Mouse (Mus musculus): Measurements from ENCODE around the gene Eif4ebp2. TPM values are rescaled to one million over a fixed set of nuclear protein-coding genes. Genes with fewer than 3 reads are reported as not detected.

Eif4ebp2 gene
- polyA plus RNA-seq, 1 experiment from 2014 or later = 62.5 TPM

DNA sequence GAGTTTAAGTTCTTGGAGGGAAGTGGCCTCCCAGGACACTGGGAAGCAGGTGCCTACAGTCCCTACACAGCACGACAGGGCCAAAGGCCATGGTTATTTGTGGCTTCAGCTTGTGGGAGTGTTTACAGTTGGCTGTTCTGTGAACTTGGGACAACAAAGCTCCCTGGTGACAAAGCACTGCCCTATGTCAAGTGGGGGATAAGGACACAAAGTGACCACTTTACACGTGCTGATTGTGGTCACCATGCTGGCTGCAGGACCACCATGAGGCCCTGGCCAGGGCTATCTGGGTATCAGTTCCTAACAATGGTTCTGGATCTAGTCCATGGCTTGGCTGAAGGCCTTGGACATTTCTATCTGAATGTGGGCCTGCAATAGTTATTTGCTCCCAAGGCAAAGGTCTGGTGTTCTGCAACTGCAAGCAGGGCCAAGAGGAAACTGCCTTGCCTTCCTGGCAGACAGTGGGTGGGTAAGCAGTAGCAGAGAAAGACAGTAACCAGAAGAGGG is 26.2 kb downstream of the Eif4ebp2 start:
- H3K36me3 ChIP-seq (ENCODE audit: insufficient read depth, low read length) = peaks cover 11% of the 10 kb centered on the region; the same call in 1 of the 2 replicates

DNA sequence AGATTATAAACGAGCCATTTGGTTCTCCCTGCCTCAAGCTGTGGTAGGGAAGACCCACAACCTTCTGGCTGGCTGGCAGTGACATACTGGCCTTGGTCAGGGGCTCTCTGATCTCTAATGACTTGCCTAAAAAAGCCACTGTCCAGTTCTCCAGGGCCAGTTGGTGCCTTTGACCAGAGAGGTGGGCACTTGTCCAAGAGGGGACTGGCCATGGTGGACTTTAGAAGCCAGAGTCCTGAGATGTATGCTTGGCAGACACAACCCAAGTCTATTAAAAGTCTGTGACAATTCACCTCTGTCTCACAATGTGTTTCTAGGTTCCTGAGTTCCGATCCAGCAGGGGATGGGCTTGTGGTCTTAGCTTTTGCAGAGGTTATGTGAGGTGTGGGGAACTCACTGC is 27.4 kb downstream of the Eif4ebp2 start:
- no peak for TF ChIP-seq CTCF (IDR thresholded peaks at IDR 0.05)
- TF ChIP-seq EP300 (IDR thresholded peaks at IDR 0.05) = no peak
- no peak for ATAC-seq

More for the DNA sequence above, 26.2 kb downstream of the Eif4ebp2 start:
- Histone ChIP-seq H3K27me3 (replicated peaks; ENCODE audit: insufficient read depth, low read length) (no peaks in the 10 kb centered on the region), H3K4me2 (replicated peaks; ENCODE audit: low read depth, low read length) (no peak overlapping the region), H3K27ac (ENCODE audit: low read length) (peak overlapping the region; percentile 2; the same call in 1 of the 2 replicates), H3K9ac (replicated peaks; ENCODE audit: low read depth) (no peak overlapping the region), H3K4me1 (ENCODE audit: insufficient read depth, low read depth, low read length) (no peaks in the 10 kb centered on the region), H3K4me3 (ENCODE audit: low read depth, low read length) (no peak overlapping the region), H3K9me3 (ENCODE audit: low read length) (no peaks in the 10 kb centered on the region)
- ATAC-seq (peak; percentile 42), DNase-seq (ENCODE audit: low spot score) (no peak)
- TF ChIP-seq EP300 (IDR thresholded peaks at IDR 0.05) (no peak), CTCF (IDR thresholded peaks at IDR 0.05) (no peak)
- WGBS = 34% methylated on average over 2 of the region's 2 CpGs

DNA sequence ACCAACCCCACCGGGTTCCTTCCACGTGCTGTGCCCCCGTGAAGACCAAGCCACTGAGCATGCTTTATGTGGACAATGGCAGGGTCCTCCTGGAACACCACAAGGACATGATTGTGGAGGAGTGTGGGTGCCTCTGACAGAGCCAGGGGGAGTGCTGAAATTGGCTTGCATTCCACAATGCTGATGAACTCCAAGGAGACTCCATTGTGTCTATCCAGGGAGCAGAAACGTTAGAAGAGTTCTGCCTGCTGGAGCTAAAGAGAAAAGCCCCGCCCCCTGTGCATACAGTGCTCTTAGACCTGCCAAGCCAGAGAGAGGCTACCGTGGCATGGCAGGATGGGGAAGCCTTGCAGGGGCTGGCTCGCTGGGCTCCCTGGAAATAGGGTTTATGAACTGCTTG is 28.0 kb downstream of the Eif4ebp2 start:
- TF ChIP-seq EP300 (IDR thresholded peaks at IDR 0.05) = no peak
- no peak for TF ChIP-seq CTCF (IDR thresholded peaks at IDR 0.05)
- Histone ChIP-seq H3K4me2 (replicated peaks; ENCODE audit: low read depth, low read length) (no peak overlapping the region), H3K4me3 (ENCODE audit: low read depth, low read length) (no peak overlapping the region)

More for the DNA sequence above, 27.4 kb downstream of the Eif4ebp2 start:
- Histone ChIP-seq H3K9me3 (ENCODE audit: low read length) (no peaks in the 10 kb centered on the region), H3K4me1 (ENCODE audit: insufficient read depth, low read depth, low read length) (no peaks in the 10 kb centered on the region), H3K27me3 (replicated peaks; ENCODE audit: insufficient read depth, low read length) (no peaks in the 10 kb centered on the region), H3K27ac (ENCODE audit: low read length) (no peak overlapping the region), H3K4me2 (replicated peaks; ENCODE audit: low read depth, low read length) (no peak overlapping the region), H3K36me3 (ENCODE audit: insufficient read depth, low read length) (no peaks in the 10 kb centered on the region; the same call in 1 of the 2 replicates), H3K4me3 (ENCODE audit: low read depth, low read length) (no peak overlapping the region), H3K9ac (replicated peaks; ENCODE audit: low read depth) (no peak overlapping the region)
- 64% methylated on average over 2 of the region's 2 CpGs for WGBS
- DNase-seq (ENCODE audit: low spot score) = no peak

DNA sequence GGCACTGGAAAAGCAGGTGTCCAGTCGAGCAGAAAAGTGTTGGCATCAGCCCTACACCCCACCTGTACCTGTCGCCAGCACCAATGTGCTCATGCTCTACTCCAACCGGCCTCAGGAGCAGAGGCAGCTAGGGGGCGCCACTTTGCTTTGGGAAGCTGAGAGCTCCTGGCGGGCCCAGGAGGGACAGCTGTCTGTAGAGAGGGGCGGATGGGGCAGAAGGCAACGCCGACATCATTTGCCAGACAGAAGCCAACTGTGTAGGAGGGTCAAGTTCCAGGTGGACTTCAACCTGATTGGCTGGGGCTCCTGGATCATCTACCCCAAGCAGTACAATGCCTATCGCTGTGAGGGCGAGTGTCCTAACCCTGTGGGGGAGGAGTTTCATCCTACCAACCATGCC is 29.2 kb downstream of the Eif4ebp2 start:
- H3K36me3 ChIP-seq (ENCODE audit: insufficient read depth, low read length) = no peaks in the 10 kb centered on the region
- no peak overlapping the region for H3K27ac ChIP-seq (ENCODE audit: low read length)
- no peaks in the 10 kb centered on the region for H3K9me3 ChIP-seq (ENCODE audit: low read length)
- WGBS = 50% methylated on average over 10 of the region's 10 CpGs
- peak; percentile 40 for DNase-seq (ENCODE audit: low spot score)
- 0 out of 2 replicates have a peak, but pooled peaks cover 4% of the 10 kb centered on the region for H3K4me1 ChIP-seq (ENCODE audit: insufficient read depth, low read depth, low read length)
- H3K27me3 ChIP-seq (replicated peaks; ENCODE audit: insufficient read depth, low read length) = peaks cover 11% of the 10 kb centered on the region; the same call in 1 of the 2 replicates
- no peak for TF ChIP-seq EP300 (IDR thresholded peaks at IDR 0.05)
- TF ChIP-seq CTCF (IDR thresholded peaks at IDR 0.05) = peak; percentile 66
- 0 out of 2 replicates have a peak, but pooled peaks have one; percentile 19 for ATAC-seq
- no peak overlapping the region for H3K4me2 ChIP-seq (replicated peaks; ENCODE audit: low read depth, low read length)
- H3K4me3 ChIP-seq (ENCODE audit: low read depth, low read length) = no peak overlapping the region
- no peak overlapping the region for H3K9ac ChIP-seq (replicated peaks; ENCODE audit: low read depth)

More for the DNA sequence above, 28.0 kb downstream of the Eif4ebp2 start:
- Histone ChIP-seq H3K27ac (ENCODE audit: low read length) (no peak overlapping the region), H3K9me3 (ENCODE audit: low read length) (no peaks in the 10 kb centered on the region), H3K9ac (replicated peaks; ENCODE audit: low read depth) (no peak overlapping the region), H3K27me3 (replicated peaks; ENCODE audit: insufficient read depth, low read length) (no peaks in the 10 kb centered on the region), H3K36me3 (ENCODE audit: insufficient read depth, low read length) (no peaks in the 10 kb centered on the region), H3K4me1 (ENCODE audit: insufficient read depth, low read depth, low read length) (no peaks in the 10 kb centered on the region)
- WGBS = 17% methylated on average over 7 of the region's 7 CpGs
- DNase-seq (ENCODE audit: low spot score) = peak; percentile 56
- 0 out of 2 replicates have a peak, but pooled peaks have one; percentile 9 for ATAC-seq

DNA sequence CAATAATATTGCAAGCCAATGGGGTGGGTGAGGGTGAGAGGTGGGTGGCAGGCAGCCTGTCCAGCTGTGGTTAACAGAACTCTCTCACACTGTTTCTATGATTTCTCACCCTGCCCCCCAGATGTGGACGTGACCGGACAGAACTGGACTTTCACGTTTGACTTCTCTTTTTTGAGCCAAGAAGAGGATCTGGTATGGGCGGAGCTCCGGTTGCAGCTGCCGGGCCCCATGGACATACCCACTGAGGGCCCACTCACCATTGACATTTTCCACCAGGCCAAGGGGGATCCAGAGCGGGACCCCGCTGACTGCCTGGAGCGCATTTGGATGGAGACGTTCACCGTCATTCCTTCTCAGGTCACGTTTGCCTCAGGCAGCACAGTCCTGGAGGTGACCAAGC is 29.6 kb downstream of the Eif4ebp2 start:
- Histone ChIP-seq H3K27me3 (replicated peaks; ENCODE audit: insufficient read depth, low read length) (peaks cover 16% of the 10 kb centered on the region), H3K27ac (ENCODE audit: low read length) (no peak overlapping the region), H3K36me3 (ENCODE audit: insufficient read depth, low read length) (no peaks in the 10 kb centered on the region), H3K9ac (replicated peaks; ENCODE audit: low read depth) (no peak overlapping the region), H3K4me2 (replicated peaks; ENCODE audit: low read depth, low read length) (no peak overlapping the region), H3K4me1 (ENCODE audit: insufficient read depth, low read depth, low read length) (0 out of 2 replicates have a peak, but pooled peaks cover 6% of the 10 kb centered on the region), H3K9me3 (ENCODE audit: low read length) (no peaks in the 10 kb centered on the region), H3K4me3 (ENCODE audit: low read depth, low read length) (no peak overlapping the region)
- no peak for ATAC-seq
- no peak for DNase-seq (ENCODE audit: low spot score)
- TF ChIP-seq CTCF (IDR thresholded peaks at IDR 0.05) = no peak
- TF ChIP-seq EP300 (IDR thresholded peaks at IDR 0.05) = no peak
- 60% methylated on average over 12 of the region's 12 CpGs for WGBS

DNA sequence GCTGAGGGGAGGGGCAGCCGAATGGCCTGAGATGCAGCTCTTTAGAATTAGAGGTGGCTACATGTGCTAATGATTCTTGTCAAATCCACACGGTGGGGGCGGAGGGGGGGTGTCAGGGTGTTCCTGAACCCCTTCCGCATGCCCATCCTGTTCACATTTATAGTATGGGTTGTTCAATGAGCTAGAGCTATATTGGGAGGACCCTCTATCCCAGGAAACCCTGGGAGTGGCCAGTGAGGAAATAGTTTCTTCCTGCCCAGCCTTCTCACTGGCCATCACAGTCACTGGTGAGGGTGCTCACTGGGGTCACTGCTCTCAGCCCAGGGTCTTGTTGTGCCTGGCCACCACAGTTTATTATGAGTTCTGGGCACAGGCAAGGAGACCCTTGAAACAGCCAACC is 32.5 kb downstream of the Eif4ebp2 start:
- ATAC-seq (peak; percentile 63), DNase-seq (ENCODE audit: low spot score) (no peak)
- H3K27ac ChIP-seq (ENCODE audit: low read length) = no peak overlapping the region
- TF ChIP-seq CTCF (IDR thresholded peaks at IDR 0.05) (no peak), EP300 (IDR thresholded peaks at IDR 0.05) (0 out of 2 replicates have a peak, but pooled peaks have one; percentile 30)
- no peak overlapping the region for H3K4me3 ChIP-seq (ENCODE audit: low read depth, low read length)
- no peaks in the 10 kb centered on the region for H3K36me3 ChIP-seq (ENCODE audit: insufficient read depth, low read length)
- 45% methylated on average over 4 of the region's 4 CpGs for WGBS
- H3K4me1 ChIP-seq (ENCODE audit: insufficient read depth, low read depth, low read length) = 0 out of 2 replicates have a peak, but pooled peaks cover 6% of the 10 kb centered on the region
- H3K9me3 ChIP-seq (ENCODE audit: low read length) = no peaks in the 10 kb centered on the region
- H3K4me2 ChIP-seq (replicated peaks; ENCODE audit: low read depth, low read length) = no peak overlapping the region
- H3K27me3 ChIP-seq (replicated peaks; ENCODE audit: insufficient read depth, low read length) = peaks cover 27% of the 10 kb centered on the region
- H3K9ac ChIP-seq (replicated peaks; ENCODE audit: low read depth) = no peak overlapping the region
